Mouse (Mus musculus) cerebellum, adult 9-10 months (tissue): ENCODE data around the gene Crtc2.
"Not testable (repeated sequence)": the region's sequence is repeated elsewhere in the genome, so short reads cannot be mapped to it uniquely, and the experiment has no call there.

Experiments
- DNase-seq: peaks from one replicate; pipeline ENCODE4 v3.0.0; 2022

Gene Crtc2

DNA sequence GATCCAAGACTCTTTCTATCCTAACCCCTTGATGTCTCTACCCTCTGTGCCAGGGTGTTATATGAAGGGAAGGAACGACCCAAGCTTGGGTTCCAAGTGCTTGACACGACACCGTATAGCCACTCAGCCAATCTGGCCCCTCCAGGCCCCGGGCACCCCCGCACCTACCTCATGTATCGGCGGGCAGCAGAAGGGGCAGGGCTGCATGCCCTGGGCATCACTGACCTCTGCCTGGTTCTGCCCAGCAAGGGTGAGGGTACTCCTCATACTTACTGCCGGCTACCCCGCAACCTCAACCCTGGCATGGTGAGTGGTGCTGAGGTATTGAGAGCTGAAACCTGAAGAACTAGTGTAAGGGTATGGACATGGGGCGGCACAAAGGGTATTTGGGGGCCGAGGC is 14.2 kb downstream of the Crtc2 start:
- DNase-seq, result no peak

DNA sequence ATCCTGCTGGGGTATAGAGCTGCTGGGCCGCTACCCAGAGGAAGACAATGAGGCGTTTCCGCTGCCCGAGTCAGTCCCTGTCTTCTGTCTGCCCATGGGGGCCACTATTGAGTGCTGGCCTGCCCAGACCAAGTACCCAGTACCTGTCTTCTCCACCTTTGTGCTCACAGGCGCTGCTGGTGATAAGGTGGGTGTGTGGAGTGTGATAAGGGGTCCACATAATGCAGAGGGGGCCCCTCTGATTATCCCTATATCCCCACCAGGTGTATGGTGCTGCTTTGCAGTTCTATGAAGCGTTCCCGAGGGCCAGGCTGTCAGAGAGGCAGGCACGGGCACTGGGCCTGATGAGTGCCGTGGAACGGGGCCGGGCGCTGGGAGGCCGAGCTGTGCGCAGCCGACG is 15.0 kb downstream of the Crtc2 start:
- peak; percentile 27 for DNase-seq

DNA sequence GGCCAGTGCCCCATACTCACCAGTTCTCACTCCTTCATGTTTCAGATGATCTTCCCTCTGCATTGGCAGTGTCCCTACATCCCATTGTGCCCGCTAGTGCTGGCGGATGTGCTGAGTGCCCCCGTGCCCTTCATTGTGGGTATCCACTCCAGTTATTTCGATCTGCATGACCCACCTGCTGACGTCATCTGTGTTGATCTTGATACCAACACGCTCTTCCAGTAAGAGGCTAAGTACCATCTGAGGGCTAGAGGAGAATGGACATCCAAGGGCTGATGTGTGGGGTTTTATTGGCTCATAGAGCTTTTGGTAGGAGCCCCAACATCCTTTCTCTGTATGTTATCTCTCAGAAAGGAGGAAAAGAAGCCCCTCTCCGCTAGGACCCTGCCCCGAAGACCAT is 16.8 kb downstream of the Crtc2 start:
- DNase-seq, result no peak

DNA sequence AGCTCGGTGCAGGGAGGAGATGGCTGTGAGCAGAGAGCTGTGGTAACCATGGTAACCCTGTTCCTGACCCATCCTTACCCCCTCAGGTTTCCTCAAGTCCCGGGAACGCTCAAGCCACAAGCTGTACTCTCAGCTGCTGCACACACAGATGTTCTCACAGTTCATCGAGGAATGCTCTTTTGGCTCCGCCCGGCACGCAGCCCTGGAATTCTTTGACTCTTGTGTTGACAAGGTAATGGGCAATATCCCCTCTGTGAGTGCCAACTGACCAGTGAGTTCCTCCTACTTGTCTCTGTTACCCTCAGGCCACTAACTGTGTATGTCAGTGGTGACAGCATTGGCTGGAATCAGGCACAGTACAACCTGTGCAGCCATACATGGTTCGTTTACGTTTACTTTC is 18.2 kb downstream of the Crtc2 start:
- no peak for DNase-seq

DNA sequence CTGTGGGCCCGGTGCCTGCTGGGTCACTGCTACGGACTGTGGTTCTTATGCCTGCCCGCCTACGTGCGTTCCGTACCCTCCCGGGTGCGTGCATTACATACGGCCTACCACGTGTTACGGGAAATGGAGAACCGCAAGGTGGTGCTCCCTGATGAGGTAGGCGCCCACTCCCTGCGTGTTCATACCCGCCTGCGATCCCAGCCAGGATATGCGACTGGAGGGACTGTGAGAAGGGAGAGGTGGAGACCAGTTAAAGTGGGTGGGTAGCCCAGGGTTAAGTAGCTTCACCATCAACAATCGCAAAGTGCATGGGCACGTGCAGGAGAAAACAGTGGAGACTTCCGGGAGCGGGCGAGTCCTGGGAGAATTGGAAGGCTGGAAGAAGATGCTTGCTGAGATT is 19.9 kb downstream of the Crtc2 start:
- no peak for DNase-seq

DNA sequence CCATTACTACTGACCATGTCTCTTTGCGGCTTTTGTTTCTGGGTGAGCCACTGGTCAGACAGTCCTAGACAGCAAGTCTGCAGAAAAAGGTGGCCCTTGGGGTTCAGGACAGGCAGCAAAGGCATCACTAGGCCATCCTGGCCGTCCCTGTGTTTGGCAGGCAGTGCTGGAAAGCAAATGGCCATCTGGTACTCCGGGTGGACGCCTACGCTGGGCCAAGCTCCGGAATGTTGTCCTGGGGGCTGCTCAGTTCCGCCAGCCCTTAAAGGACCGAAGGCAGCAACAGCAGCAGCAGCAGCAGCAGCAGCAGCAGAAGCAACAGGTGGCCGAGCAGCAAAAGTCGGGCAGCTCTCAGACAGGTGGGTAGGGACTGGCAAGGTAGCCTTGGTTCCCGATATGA is 21.3 kb downstream of the Crtc2 start:
- peak; percentile 83 for DNase-seq

DNA sequence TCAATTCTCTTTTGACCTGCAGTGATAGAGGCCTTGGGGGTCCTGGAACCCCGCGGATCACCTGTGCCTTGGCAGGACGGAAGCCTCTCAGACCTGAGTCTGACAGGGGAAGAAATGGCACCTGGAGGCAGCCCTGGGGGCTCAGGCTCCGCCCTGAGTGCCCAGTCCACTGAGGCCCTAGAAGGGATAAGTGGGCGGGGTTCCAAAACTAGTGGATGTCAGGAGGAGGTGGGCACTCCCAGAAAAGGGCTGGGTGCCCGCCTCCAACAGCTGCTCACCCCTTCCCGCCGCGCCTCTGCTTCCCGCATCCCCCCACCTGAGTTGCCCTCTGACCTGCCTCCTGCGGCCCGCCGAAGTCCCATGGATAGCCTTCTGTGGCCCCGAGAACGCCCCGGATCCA is 22.9 kb downstream of the Crtc2 start:
- DNase-seq, result peak; percentile 68

DNA sequence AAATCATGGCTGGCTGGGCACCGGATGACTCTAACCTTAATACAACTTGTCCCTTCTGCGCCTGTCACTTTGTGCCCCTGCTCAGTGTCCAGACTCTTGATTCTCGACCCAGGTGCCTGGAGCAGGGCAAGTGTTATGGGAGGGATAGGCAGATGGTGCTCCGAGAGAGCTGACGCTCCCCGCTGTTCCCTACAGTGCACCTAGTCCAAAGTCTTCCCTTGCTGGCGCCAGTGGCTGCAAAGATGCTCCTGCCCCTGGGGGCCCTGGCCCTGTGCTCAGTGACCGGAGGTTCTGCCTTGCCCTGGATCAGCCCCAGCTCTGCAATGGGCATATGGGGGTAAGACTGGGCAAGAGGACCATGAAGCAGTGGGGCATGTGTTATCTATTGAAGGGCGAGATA is 23.8 kb downstream of the Crtc2 start:
- DNase-seq, result peak; percentile 92

DNA sequence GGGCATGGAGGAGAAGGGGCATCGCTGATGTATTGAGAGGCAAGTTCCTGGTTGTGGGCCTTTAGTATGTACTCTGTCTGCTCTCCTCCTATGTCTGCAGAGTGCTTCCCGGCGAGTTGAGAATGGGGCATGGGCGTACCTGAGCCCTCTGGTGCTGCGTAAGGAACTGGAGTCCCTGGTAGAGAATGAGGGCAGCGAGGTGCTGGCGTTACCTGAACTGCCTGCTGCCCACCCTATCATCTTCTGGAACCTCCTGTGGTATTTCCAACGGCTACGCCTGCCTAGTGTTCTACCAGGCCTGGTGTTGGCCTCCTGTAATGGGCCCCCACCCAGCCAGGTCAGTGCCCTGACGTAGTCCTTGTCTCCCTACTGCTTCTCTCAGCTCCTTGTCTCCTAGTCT is 24.2 kb downstream of the Crtc2 start:
- DNase-seq, result peak; percentile 56

DNA sequence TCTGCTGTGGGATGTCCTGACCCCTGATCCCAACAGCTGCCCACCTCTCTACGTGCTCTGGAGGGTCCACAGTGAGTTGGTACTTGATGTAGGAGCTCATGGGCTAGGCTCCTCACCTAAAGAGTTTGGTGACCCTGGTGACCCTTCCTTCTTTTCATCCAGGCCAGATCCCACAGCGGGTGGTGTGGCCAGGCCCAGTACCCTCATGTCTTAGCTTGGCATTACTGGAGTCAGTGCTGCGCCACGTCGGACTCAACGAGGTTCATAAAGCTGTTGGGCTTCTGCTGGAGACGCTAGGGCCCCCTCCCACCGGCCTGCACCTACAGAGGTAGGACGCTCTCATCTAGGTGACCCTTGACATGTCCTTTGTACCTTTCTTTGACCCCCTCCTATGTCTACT is 25.3 kb downstream of the Crtc2 start:
- DNase-seq, result peak; percentile 45

DNA sequence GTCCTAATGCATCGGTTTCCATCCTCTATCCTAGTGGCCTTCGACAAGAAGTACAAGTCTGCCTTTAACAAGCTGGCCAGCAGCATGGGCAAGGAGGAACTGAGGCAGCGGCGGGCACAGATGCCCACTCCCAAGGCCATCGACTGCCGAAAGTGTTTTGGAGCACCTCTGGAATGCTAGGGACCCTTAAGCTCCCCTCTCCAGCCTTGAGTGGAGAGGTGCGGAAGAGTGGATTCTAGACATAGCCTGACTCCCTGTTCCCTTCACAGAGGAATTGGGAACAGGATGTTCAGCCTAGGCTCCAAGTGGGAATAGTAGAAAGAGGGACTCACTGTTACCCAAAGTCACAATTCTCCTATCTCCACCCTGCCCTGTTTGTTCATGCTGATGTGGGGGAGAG is 25.8 kb downstream of the Crtc2 start:
- peak; percentile 17 for DNase-seq

DNA sequence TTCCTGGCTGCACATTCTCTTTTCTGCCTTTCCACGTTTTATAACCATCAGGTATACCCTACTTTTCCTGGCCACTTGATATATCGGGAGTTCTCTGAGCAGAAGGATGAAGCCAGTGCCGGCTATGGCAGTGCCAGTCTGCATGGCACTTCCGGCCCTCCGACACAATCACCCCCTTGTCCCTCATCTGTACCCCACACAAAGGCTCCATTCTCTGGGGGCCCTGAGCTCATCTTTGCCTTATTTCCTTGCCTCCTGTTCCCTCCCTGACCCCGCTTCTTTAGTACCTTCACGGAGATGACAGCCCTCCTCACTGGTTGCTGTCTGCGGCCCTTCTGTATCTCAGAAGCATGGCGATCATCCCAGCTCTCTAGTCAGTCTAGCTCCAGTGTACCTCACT is 26.7 kb downstream of the Crtc2 start:
- no peak for DNase-seq

DNA sequence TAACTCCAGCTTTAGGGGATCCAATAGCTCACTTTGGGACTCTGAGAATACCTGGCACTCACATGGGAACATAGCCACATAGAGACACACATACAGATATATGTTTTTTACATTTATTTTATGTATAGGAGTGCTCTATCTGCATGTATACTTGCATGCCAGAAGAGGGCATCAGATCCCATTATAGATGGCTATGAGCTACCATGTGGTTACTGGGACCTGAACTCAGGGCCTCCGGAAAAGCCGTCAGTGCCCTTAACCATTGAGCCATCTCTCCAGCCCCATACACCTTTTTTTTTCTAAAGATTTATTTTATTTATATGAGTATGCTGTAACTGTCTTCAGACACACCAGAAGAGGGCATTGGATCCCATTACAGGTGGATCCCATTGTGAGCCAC is 30.2 kb downstream of the Crtc2 start:
- DNase-seq, result no peak

DNA sequence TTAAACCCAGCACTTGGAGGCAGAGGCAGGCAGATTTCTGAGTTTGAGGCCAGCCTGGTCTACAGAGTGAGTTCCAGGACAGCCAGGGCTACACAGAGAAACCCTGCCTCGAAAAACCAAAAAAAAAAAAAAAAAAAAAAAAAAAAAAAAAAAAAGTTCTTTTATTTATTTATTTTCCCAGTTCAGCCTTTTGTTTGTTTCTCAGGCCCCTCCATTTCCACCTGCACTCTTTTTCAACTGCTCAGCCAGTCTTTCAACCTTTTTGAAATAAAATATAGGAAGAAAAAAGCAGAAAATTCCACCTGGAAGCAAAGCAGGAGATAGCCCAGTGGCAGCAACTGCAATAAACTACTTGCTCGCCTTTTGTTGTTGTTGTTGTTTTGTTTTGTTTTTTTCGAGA is 35.4 kb downstream of the Crtc2 start:
- not testable (repeated sequence) for DNase-seq

DNA sequence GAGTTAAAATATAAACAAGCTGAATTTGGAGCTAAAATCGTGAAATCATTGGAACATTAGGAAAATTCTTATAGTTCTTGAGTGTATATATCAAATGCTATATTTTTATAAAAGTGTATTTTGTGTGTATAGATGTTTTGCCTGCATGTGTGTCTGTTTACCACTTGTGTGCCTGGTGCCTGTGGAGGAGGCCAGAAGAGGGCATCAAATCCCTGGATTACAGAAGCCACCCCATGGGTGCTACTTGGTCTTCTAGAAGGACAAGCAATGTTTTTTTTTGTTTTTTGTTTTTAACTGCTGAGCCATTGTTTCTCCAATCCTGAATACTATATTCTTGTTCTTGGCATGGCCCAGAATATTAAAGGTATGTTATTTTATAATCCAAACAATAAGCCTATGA is 36.6 kb downstream of the Crtc2 start:
- DNase-seq, result no peak

DNA sequence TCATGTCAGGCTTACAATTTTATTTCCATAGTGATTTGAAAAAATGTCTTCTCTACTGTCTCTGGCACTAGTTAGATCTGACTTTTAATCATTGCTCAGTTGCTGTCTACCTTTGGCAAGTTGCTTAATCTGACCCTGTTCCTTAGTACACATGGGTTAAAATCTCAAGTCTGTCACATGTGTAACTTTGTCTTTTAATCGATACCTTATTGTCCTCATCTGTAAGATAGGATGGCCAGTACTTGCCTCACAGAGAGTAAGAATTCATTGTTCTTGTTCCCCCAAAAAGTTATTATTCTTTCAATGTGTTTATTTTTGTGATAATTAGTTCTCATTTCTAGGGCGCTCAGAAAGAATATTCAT is 38.0 kb downstream of the Crtc2 start:
- DNase-seq, result peak; percentile 46

DNA sequence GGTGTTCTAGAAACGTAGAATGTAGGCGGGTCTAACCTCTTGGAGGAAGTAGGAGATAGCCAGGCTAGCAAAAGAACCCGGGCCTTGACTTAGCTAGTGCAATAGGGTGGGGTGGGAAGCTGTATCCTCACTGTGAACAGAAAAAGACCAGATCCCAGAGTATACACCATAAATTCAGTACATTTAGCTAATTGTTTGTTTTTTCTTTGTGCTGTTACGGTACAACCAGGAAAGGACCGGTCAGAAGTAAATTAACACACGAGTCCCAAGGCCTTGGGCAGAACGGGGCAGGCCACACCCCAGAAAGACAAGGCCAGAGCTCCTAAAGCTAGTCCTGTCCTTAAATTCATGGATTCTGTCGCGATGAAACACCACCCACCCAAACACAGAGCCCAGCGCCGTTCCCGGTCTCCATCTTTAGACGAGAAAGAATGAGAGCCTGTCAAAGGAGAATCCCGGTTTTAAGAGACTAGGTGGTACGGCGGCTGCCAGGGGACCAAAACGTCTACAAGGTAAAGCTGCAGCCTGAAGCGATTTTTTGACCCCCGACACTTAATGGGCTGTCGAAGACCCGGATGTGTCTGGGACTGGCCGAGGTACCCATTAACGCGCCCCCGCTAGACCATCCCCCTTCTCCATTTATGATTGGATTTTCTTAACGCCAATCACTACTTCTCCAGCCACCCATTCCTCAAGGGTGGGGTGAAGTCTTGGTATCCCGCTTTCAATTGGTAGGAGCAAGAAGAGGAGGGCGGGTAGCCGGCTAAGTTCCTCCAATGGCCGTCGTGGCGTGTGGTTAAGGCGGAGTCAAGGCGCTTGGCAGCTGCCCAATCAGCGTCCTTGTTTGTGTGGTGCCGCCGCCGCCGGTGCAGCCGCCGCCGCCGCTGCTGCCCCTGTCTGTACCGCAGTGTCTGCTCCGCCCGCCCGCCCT is 38.6 kb downstream of the Crtc2 start, which contains the start of gene Gatad2b:
Gene Gatad2b (plus strand): TSS at position 834 of the 931 bp plus-strand sequence.
- DNase-seq, result peak; percentile 100

DNA sequence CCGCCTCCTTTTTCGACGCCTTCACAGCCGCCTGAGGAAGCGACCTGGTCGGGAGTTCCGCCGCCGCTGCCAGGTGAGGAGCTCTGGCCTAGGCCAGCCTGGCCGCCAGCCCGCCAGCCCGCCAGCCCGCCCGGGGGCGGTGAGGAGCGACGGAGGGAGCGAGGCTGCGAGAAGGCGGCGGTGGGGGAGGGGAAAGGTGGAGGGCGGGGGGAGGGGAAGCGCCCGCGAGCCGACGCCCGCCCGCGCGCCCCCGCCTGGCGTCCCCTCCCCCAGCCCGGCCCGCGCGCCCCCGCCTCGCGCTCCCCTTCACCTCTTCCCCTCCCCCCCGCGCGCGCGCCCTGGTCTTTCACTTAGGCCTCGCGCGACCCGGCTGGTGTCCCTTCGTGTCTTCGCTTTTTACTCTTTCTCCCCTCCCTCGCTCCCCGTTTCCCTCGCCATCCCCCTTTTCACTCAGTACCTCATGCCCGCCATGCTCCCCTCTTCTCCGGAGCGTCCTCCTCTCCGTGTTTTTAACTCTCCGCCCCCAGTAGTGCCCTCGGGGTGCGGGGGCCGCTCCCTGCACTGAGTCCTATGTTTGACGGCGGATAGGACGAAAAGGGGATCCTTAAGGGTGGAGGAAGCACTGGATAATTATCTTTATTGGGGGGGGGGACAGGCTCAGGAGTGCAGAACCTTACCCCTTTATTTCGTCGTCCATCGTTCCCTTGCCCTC is 39.5 kb downstream of the Crtc2 start:
- peak; percentile 72 for DNase-seq

DNA sequence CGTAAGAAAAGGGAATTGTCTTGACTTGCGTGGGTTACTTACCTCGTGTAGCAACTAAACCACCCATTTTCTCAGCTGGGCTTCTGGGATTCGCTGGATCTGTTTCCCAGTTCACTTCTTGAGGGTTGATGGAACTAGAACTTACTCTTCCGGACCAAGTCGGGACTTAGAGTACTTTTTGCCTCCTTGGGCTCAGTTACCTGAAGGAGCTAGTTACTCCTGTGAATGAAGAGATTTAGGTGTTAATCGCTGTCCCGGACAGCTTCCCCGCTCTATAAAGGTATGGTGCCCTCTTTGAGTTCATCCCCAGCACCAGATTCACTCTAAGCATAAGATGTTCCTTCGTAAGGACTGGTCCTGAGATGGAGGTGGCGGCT is 40.1 kb downstream of the Crtc2 start:
- no peak for DNase-seq

DNA sequence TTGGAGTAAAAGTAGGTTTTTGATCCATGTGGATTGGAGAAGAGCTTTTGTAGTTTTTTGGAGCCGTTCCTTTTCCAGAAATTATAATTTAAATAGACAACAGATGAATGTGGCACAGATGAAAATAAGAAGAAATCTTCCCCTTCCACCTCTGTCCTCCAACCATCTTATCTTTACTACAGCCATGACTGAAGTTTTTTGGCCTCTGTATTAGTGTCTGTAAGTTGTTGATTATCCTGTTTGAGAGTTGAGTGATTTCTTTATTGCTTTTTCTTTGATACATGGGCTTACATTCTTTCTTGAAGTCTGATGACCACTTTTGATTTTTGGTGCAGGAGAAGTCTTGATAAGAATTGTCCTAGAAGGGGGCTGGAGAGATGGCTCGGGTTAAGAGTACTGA is 40.7 kb downstream of the Crtc2 start:
- no peak for DNase-seq

DNA sequence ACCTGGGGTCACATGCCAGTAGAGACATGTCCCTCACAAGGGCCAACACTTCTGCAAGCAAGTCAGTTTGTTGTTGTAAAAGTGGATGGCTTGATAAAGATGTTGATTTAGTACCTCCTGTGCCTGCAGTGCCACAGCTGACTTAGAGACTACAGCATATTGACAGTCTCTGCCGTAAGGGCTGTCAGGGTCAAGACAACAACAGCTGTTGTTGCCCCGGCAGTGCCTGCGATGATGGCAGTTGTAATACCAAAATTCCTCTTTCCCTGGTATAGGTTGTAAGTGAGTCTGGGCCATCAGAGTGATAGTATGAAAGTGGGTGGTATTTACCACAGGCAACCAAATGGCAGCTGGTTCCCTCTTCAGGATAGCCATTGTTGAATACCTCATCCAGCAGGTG is 51.8 kb downstream of the Crtc2 start:
- DNase-seq, result no peak

DNA sequence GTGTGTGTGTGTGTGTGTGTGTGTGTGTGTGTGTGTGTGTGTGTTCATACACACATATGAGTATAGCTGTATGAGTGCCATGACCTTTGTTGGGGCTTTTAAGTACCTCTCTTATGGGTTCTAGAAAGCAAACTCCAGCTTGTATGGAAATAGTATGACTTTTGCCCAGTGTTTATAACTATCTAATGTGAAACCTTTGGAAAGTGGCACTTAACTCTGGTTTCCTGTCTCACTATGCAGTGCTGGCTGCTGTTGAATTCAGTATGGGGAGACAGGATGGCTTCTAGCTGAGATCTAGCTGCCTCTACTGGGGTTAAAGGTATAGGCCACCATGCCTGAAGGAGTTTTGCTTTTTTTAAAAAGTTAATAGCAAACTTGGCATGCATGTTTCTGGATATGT is 55.6 kb downstream of the Crtc2 start:
- DNase-seq, result no peak

DNA sequence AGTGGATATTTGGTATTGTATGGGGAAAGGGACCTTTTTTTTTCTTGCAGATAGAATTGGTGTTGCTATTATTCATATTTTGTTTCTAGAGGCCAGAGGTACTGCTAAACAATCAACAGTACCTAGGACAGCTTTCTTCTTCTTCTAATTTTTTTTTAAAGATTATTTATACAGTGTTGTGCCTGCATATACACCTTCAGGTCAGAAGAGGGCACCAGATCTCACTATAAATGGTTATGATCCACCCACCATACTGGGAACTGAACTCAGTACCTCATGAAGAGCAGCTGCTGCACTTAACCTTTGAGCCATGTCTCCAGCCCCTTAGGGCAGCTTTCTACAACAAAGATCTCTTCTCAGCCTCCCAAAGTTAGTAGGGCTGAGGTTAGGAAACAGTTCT is 59.4 kb downstream of the Crtc2 start:
- no peak for DNase-seq
